Mouse (Mus musculus): ENCODE data around the gene Nr1h4. TPM values are rescaled to one million over a fixed set of nuclear protein-coding genes. Genes with fewer than 3 reads are reported as not detected.

Nr1h4 gene
- total and polyA plus RNA-seq, 2 experiments from 2014 or later = 0.08 TPM; not detected in 1

DNA sequence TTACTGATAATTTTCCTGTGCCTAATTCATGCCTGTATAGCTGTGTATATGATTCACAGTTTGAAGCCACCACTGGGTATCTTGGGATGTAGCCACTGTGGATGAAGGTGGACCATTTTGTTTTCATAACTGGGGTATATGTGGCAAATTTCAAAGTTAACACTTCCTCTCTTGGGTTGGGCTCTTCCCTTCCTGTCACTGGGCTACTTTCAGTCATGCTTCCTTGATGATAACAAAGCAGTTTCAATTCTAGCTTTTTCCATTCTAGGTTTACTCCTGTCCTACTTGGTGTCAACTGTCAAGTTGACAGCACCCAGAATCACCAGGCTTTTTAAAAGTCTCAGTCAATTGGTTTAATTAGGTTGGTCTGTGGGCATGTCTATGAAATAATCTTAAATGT is 48.5 kb downstream of the Nr1h4 start:
- ATAC-seq = no peak
- Histone ChIP-seq H3K4me1 (ENCODE audit: insufficient read depth, low read length) (no peaks in the 10 kb centered on the region), H3K9me3 (ENCODE audit: low read length) (no peaks in the 10 kb centered on the region), H3K4me2 (ENCODE audit: low read depth, low read length) (no peak overlapping the region), H3K27ac (no peak overlapping the region), H3K36me3 (ENCODE audit: insufficient read depth, low read length) (no peaks in the 10 kb centered on the region), H3K4me3 (ENCODE audit: low read length) (no peak overlapping the region), H3K9ac (replicated peaks; ENCODE audit: low read length) (no peak overlapping the region), H3K27me3 (ENCODE audit: insufficient read depth, low read length) (no peaks in the 10 kb centered on the region)
- no peak for DNase-seq (ENCODE audit: low spot score)
- no peak for TF ChIP-seq CTCF (IDR thresholded peaks at IDR 0.05; ENCODE audit: low read depth)

DNA sequence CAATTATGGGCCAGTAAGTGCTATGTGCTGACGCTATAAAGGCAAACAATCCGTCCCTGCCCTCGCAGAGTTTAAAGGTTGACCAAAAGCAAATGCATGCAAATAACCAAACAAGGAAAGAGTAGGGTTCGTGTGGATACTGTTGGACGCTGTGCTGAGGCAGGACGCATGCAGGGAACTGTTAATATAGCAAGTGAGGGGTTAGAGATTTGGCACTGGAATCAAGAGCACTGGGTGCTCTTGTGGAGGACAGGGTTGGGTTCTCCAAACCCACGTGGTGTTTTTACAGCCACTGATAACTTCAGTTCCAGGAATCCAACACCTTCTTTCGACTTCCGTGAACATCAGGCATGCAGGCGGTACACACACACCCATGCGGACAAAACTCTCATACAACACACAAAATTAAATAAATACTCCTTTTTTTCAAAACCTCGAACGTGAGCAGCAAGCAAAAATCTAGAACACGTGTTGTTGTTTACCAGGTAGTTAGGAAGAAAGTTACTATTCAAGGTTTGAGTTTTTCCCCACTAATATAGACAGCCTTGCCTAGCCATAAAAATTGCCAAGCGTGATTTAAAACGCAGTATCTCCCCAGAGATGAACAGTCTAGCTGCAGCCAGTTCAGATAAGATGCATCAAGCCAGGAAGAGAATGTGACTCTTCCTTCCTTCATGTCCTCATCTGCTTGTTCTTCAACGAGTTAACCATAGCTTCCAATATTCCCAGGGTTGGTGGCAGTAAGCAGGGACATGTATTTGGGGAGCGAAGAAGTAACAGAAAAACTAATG is 49.4 kb downstream of the Nr1h4 start:
- Histone ChIP-seq H3K27me3 (ENCODE audit: insufficient read depth, low read length) (no peaks in the 10 kb centered on the region), H3K9ac (replicated peaks; ENCODE audit: low read length) (no peak overlapping the region), H3K4me2 (ENCODE audit: low read depth, low read length) (no peak overlapping the region), H3K36me3 (ENCODE audit: insufficient read depth, low read length) (no peaks in the 10 kb centered on the region), H3K4me1 (ENCODE audit: insufficient read depth, low read length) (no peaks in the 10 kb centered on the region), H3K9me3 (ENCODE audit: low read length) (no peaks in the 10 kb centered on the region), H3K27ac (no peak overlapping the region), H3K4me3 (ENCODE audit: low read length) (no peak overlapping the region)
- DNase-seq (ENCODE audit: low spot score) (no peak), ATAC-seq (no peak)
- TF ChIP-seq CTCF (IDR thresholded peaks at IDR 0.05; ENCODE audit: low read depth) = no peak
- 87% methylated on average over 18 of the region's 18 CpGs for whole genome bisulfite sequencing

DNA sequence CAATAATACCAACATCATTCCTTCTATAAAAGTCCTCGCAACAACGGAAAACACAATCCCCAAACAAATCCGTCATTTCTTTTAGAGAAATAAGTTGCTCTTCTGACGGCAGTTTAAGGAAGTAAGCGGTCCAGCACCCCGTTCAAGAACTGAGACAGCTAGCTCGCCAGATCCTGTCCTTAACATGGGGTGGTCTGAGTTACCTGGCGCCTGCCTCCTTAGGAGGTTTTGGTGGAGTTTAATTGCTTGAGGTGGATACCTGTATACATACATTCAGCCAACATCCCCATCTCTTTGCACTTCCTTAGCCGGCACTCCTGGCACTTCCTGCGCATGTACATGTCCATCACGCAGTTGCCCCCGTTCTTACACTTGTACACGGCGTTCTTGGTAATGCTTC is 50.3 kb downstream of the Nr1h4 start:
- ATAC-seq = no peak
- no peaks in the 10 kb centered on the region for H3K4me1 ChIP-seq (ENCODE audit: insufficient read depth, low read length)
- H3K9ac ChIP-seq (replicated peaks; ENCODE audit: low read length) = no peak overlapping the region
- H3K4me3 ChIP-seq (ENCODE audit: low read length) = no peak overlapping the region
- no peak for TF ChIP-seq CTCF (IDR thresholded peaks at IDR 0.05; ENCODE audit: low read depth)
- H3K9me3 ChIP-seq (ENCODE audit: low read length) = no peaks in the 10 kb centered on the region
- 86% methylated on average over 14 of the region's 14 CpGs for WGBS
- no peak overlapping the region for H3K4me2 ChIP-seq (ENCODE audit: low read depth, low read length)
- DNase-seq (ENCODE audit: low spot score) = no peak
- H3K36me3 ChIP-seq (ENCODE audit: insufficient read depth, low read length) = no peaks in the 10 kb centered on the region
- no peak overlapping the region for H3K27ac ChIP-seq
- H3K27me3 ChIP-seq (ENCODE audit: insufficient read depth, low read length) = no peaks in the 10 kb centered on the region

DNA sequence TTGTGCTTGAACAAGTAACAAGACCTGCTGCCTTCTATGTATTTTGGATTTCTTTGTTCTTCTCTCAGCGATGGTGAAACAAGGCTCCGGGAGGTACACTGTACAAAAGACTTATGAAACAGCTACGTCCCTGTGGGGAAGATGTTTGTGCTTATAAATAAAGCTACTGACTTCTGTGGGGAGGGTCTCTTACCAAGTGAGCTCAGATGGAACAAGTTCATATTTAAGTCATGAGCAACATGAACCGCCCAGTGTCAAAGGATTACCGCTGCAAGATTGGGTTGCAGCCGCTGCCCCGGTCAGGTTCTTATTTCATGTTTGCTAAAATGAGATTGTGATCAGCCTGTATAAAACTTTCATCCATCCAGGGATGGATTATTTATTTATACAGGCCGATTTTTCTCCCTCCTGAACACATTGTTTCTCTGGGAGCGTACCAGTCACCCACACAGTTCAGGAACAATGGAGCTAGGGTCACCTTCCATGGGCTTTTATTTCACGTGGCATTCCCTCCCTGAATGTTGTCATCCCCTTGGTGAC is 51.2 kb downstream of the Nr1h4 start:
- H3K4me3 ChIP-seq (ENCODE audit: low read length) = no peak overlapping the region
- no peaks in the 10 kb centered on the region for H3K9me3 ChIP-seq (ENCODE audit: low read length)
- H3K9ac ChIP-seq (replicated peaks; ENCODE audit: low read length) = no peak overlapping the region
- no peak overlapping the region for H3K27ac ChIP-seq
- WGBS = 22% methylated on average over 10 of the region's 10 CpGs
- no peaks in the 10 kb centered on the region for H3K36me3 ChIP-seq (ENCODE audit: insufficient read depth, low read length)
- no peaks in the 10 kb centered on the region for H3K27me3 ChIP-seq (ENCODE audit: insufficient read depth, low read length)
- peak overlapping the region; percentile 3; the same call in 1 of the 2 replicates for H3K4me2 ChIP-seq (ENCODE audit: low read depth, low read length)
- DNase-seq (ENCODE audit: low spot score) (no peak), ATAC-seq (no peak)
- TF ChIP-seq CTCF (IDR thresholded peaks at IDR 0.05; ENCODE audit: low read depth) = no peak
- H3K4me1 ChIP-seq (ENCODE audit: insufficient read depth, low read length) = no peaks in the 10 kb centered on the region

DNA sequence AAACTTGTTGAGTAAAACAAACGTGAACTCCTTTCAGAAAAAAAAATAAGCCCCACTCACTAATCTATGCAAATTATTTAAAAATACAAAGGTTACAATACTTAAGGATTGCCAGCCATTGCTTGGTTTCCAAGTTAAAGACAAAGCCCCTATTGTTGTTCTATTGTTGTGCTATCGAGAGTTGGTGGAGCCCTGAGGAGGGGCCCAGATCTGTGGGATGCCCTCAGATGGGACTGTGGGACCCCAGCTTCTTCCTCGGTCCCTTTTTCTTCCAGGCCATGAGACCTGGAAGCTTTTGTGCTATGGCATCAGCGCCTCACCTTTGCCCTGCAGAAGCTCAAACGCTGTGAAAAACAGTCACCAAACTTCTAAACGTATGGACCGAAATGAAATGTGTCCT is 51.7 kb downstream of the Nr1h4 start:
- TF ChIP-seq CTCF (IDR thresholded peaks at IDR 0.05; ENCODE audit: low read depth) = no peak
- DNase-seq (ENCODE audit: low spot score) (no peak), ATAC-seq (no peak)
- Histone ChIP-seq H3K27ac (no peak overlapping the region), H3K4me1 (ENCODE audit: insufficient read depth, low read length) (no peaks in the 10 kb centered on the region), H3K36me3 (ENCODE audit: insufficient read depth, low read length) (no peaks in the 10 kb centered on the region), H3K9me3 (ENCODE audit: low read length) (no peaks in the 10 kb centered on the region), H3K4me2 (ENCODE audit: low read depth, low read length) (no peak overlapping the region), H3K4me3 (ENCODE audit: low read length) (no peak overlapping the region), H3K9ac (replicated peaks; ENCODE audit: low read length) (no peak overlapping the region), H3K27me3 (ENCODE audit: insufficient read depth, low read length) (no peaks in the 10 kb centered on the region)
- 27% methylated on average over 7 of the region's 7 CpGs for WGBS

DNA sequence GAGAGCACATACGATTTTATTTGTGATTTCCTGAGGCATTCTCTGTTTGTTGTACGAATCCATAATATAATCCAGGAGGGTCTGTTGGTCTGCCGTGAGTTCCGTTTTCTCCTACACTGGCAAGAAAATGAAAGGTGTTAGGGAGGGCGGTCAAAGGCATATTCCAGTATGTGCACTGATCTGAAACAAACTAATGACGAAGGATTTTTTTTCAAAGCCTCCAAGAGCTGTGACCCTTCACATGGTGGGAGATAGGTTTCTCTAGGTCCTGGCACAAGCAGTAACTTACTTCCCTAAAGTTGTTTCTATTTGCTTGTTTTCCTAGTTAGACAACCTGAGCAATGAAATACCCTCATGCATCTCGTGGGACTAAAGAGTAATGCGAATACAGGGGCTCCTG is 54.6 kb downstream of the Nr1h4 start:
- Histone ChIP-seq H3K4me3 (ENCODE audit: low read length) (no peak overlapping the region), H3K27ac (no peak overlapping the region), H3K9ac (replicated peaks; ENCODE audit: low read length) (no peak overlapping the region), H3K36me3 (ENCODE audit: insufficient read depth, low read length) (no peaks in the 10 kb centered on the region), H3K4me1 (ENCODE audit: insufficient read depth, low read length) (no peaks in the 10 kb centered on the region), H3K27me3 (ENCODE audit: insufficient read depth, low read length) (no peaks in the 10 kb centered on the region), H3K9me3 (ENCODE audit: low read length) (no peaks in the 10 kb centered on the region), H3K4me2 (ENCODE audit: low read depth, low read length) (no peak overlapping the region)
- ATAC-seq = no peak
- no peak for DNase-seq (ENCODE audit: low spot score)
- 91% methylated on average over 8 of the region's 8 CpGs for WGBS
- no peak for TF ChIP-seq CTCF (IDR thresholded peaks at IDR 0.05; ENCODE audit: low read depth)
